Mouse (Mus musculus) mature B cell (primary cell): ENCODE data around the gene Il11ra1.

Experiments
- in situ Hi-C: fragments of 300-500 bp; cut with MboI; formaldehyde crosslinking; loops from 2 replicates; pipeline ENCODE4 v1.14.3; 2019

The Il11ra1 gene

DNA sequence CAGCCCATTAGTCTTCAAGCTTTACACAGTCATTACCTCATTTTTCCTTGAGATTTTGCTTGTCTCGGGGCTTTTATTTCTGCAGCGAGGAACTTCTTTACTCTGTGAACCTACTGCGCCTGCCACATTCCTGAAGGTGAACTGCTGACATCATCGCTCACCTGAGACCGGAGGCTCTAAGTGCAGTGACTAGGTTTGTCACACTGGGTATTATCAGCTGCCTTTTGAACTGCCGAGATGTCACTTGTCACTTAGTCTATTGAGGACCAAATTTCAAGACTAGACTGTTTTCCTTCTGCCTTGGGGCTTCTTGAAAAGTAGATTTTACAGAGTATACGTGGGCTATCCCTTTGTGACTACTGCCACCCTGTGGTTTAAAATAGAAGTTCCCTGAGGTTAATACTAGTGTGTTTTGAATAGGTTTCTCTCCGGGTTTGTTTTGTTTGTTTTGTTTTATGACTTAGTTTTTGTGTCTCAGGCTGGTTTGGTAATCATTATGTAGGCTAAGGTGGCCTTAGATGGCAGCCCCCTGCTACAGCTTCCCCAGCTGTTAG, 8.5 kb downstream of the Il11ra1 start:
- in situ Hi-C loops = loop anchor here (25.0 kb wide), 1 partner anchor 146 kb away; the partner anchor contains the start of genes Dnaic1 and Fam219a

DNA sequence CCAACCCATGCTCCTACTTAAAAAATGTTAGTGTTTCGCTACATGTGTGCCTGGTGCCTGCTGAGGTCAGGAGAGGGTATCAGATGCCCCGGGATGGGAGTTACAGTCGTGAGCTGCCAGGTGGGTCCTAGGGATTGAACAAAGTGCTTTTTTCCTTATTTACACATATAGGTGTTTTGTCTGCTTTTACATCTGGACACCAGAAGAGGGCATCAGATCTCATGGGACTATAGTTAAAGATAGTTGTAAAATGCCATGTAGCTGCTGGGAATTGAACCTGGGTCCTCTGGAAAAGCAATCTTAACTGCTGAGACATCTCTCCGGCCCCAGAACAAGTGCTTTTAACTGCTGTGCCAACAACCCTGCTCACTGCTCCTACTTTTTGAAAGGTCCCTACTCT, 10.4 kb downstream of the Il11ra1 start:
- in situ Hi-C loops = loop anchor here (25.0 kb wide), 1 partner anchor 148 kb away; the partner anchor contains the start of genes Dnaic1 and Fam219a

DNA sequence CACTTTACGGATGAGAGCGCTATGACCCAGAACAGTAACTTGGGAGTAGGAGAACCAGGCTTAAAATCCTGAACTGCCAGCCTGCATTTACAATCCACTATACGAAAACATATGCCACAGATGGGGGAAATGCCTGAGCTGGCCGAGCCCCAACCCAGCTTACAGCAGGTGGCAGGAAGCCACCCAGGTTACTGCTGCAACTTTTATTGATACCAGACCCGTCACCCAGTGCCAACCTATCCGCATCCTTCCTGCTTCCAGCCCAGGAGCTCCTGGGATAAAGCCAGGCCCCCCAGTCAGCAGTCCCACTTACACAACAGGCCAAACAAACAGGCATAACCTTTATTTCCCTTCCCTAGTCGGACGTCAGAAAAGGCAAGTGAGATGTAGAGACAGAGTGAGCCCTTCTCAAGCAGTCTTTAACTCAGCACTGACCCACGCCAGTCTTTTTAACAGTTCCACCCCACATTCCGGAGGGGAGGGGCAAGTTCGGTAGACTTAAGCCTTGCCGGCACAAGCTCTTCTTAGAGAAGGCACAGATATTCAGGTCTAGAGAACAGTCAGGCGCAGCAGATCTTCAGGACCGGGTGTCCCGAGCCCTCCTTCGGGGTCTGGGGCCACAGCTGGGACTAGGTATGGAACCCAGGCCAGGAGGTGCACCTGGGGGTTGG, 12.1 kb downstream of the Il11ra1 start:
- in situ Hi-C loops = loop anchor here (25.0 kb wide), 1 partner anchor 150 kb away; the partner anchor contains the start of genes Dnaic1 and Fam219a

- in situ Hi-C loops = loop anchor here (25.0 kb wide), 1 partner anchor 150 kb away; the partner anchor contains the start of genes Dnaic1 and Fam219a
Observed at GRCm38 (mm10) chr4:41712421-41713196, 12.8 kb downstream of the Il11ra1 start.

GRCm38 (mm10) chr4:41713197-41714067, 13.6 kb downstream of the Il11ra1 start, which contains the start of gene Rpp25l:
Gene Rpp25l (minus strand): TSS chr4:41713534.
- in situ Hi-C loops = loop anchor here (25.0 kb wide), 1 partner anchor 151 kb away; the partner anchor contains the start of genes Dnaic1 and Fam219a

- in situ Hi-C loops = loop anchor here (25.0 kb wide), 1 partner anchor 152 kb away; the partner anchor contains the start of genes Dnaic1 and Fam219a
Observed at GRCm38 (mm10) chr4:41714276-41714675, 14.5 kb downstream of the Il11ra1 start.

DNA sequence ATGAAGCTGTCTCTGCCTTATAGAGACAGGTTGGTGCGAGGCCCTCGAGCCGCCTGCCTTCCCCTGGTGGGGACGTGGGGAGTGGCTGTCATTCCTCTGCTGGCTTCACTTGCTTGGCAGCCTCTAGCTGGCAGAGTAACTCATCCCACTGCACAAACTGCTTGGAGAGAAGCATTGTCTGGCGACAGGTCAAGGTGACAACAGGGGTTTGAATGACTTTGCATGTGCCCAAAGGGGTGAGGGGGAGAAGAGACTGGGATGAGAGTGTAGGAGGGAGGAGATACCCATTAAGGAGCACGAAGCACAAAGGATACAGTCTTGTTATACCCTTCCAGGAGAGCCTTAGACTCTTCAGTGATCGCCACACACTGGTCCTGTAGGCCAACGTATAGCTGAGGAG, 15.3 kb downstream of the Il11ra1 start:
- in situ Hi-C loops = loop anchor here (25.0 kb wide), 1 partner anchor 153 kb away; the partner anchor contains the start of genes Dnaic1 and Fam219a

GRCm38 (mm10) chr4:41715596-41715995, 15.8 kb downstream of the Il11ra1 start:
- in situ Hi-C loops = loop anchor here (25.0 kb wide), 1 partner anchor 153 kb away; the partner anchor contains the start of genes Dnaic1 and Fam219a

GRCm38 (mm10) chr4:41716834-41717233, 17.0 kb downstream of the Il11ra1 start:
- in situ Hi-C loops = loop anchor here (25.0 kb wide), 1 partner anchor 155 kb away; the partner anchor contains the start of genes Dnaic1 and Fam219a

DNA sequence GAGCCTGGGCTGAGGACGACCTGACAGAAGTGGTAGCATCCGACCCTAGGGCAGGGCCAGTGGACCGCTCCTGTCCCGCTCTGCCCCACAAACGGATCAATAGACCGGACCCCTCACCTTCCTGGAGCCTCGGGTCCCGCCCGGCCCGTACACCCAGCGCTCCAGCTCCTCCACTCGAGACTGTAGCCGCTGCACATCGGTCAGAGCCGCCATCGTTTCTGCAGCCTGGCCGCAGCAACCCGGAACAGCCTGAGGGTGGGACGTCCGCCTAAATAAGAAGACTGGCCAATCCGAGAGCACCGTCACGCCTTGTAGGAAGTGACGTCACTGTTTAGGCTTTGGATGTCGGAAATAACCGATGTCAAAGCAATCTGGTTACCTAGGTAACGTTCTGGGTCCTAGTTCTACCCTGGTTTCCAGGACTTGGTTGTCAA, 23.1 kb downstream of the Il11ra1 start, which contains the start of gene Dctn3:
TSS of gene Dctn3 (minus strand) at position 253 of the 434 bp plus-strand sequence.
- in situ Hi-C loops = loop anchor here (25.0 kb wide), 1 partner anchor 161 kb away; the partner anchor contains the start of genes Dnaic1 and Fam219a

DNA sequence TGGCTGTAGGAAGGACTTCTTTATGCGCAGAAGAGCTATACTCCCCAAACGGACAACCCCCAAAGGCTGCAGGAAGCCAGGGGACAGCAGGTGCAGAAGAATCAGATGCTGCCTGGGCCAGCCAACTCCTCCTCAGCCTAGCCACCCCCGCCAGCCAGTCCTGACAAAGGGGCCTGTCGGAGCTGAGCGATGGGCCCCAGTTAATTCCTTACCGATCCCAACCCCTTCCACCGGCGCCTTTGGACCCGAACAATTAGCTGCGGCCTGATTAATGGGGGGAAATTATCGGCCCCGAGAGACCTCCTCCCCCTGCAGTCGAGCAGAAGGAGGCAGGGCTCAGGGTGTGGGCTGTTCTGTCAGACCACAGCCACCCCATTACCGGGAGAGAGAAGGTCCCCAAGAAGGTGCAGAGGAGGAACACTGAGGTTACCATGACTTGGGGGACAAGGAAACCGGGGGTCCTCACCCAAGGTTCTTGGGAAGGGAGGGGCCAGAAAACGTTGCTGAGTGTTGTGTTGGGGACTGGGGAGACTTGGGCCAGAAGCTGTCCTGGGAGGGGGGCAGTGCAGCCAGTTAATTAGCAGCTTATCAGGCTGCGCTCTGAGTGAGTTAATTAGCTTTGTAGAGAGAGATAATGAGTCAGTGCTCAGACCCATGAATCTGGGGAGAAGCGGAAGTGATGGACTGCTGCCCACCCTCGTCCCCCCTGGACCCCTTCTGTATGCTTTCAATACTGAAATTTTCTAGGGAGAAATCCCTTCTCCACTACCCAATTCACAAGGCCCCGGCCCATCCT, 27.2 kb downstream of the Il11ra1 start:
- in situ Hi-C loops = no loop called here

- in situ Hi-C loops = no loop called here
Observed at GRCm38 (mm10) chr4:41731052-41731765, 31.4 kb downstream of the Il11ra1 start, which contains the start of gene Arid3c. Gene Arid3c (minus strand): TSS chr4:41731142.

DNA sequence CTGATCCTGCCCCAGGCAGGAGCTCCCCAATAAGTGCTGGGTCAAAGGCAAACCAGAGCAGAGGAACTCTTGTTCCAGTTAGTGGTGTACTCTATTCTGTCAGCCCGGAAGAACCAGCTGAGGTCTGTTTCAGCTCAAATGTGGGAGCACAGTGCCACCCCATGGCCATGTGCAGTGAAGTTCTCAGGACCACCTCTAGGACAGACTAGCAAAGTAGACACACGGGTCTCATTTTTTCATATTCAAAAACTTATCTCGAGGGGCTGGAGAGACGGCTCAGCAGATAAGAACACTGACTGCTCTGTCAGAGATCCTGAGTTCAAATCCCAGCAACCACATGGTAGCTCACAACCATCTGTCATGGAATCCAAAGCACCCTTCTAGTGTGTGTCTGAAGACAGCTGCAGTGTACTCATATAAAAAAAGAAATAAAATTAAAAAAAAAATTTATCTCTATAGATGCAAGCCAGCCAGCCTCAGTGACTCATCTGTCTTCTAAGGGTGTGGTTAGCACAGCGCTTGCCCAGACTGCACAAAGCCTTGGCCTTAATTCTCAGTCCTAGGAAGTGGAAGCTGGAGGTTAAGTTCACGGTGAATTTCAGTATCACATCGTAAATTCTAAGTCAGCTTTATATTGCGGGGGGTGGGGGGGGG, 37.9 kb downstream of the Il11ra1 start:
- in situ Hi-C loops = no loop called here

DNA sequence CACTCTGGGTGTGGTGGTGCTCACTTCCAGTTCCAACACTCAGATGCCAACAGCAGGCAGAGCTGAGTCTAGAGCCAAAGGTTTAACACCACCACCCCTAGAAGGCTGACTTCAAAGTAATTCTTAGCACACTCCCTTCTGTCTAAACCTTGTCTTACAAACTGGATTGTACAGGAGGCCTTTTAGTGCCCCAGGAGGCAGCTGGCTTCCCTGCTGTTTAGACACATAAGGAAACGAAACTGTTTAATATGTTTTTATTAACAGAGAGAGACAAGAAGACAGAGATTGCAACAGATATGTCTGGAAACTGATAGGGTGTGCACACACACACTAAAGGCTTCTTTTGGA, 38.4 kb downstream of the Il11ra1 start:
- in situ Hi-C loops = no loop called here

GRCm38 (mm10) chr4:41739260-41739659, 39.5 kb downstream of the Il11ra1 start:
- in situ Hi-C loops = no loop called here

DNA sequence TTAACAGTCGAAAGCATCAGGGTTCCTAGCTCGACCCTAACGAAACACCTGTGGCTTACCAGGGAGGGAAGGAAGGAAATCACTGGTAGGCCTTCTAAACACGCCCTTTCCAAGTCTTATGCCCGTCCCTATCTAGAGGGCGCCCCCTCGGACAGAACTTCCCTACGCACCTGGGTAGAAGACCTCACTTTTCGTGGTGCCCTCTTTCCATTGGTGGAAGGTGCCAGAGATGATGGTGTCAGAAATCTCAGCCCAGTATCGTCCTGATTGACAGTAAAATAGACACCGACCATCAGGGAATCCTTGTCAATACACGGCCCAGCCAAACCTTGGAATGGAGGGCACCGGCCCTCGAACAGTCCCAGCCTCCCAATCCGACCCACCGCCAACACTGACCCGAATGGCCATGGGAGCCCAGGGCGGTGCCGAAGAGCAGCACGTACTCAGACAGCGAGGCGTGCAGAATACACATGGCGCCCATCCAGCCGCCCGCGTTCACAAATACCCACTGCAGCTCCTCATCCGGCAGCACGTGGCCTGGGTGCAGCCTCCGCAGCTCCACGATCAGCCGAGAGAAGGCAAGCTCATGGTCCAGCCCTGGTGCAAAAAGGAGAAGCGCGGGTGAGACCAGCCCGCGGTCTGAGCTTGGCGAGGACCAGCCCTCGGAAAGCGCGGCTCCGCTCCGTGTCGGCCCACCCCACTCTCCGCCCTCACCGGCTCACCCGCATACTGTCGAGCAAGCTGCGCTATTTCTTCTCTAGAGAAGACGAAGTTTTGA, 40.8 kb downstream of the Il11ra1 start:
- in situ Hi-C loops = no loop called here

DNA sequence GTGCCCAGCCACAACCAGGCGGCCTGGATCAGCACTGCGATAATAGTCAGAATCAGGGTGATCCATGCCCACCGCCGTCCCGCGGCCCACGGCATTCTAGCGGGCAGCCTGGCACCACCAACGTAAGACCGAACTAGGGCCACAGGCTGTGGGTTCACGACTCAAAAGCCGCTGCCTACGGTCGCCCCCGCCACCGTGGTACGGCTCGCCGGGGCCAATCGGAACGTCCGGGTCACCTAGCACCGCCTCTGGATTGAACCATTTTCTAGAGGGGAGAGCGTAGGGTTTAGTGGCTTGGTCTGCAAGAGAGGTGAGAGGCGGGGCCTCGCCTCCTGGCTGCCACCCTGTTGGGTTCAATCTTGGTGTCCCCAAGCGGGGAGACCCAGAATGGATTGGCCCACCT, 41.4 kb downstream of the Il11ra1 start:
- in situ Hi-C loops = no loop called here

DNA sequence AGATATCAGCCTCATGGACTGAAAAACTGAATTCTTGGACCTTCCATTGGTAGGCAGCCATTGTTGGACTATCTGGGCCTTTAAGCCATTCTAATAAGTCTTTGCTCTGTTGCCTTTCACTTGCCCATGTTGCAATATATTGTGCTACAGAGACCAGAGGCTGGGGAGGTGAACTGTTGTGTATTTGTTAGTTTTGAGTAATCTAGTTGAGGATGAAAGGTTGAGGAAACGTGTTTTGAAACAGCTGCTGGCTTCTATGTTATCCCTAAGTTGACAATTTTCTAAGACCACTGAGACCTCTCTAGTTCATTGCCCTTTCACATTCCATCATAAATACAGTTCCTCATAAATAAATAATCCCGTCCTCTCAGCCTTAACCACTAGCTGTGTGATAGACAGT, 44.3 kb downstream of the Il11ra1 start:
- in situ Hi-C loops = no loop called here
